Mouse (Mus musculus): Measurements from ENCODE around the gene Tm9sf2. TPM values are rescaled to one million over a fixed set of nuclear protein-coding genes. Genes with fewer than 3 reads are reported as not detected.

Tm9sf2 gene
- polyA plus RNA-seq, 1 experiment = 64.1 TPM

- Histone ChIP-seq H3K27me3 (ENCODE audit: control insufficient read depth, insufficient read depth, insufficient read length) (peaks cover 7% of the 10 kb centered on the region), H3K36me3 (ENCODE audit: control insufficient read depth, insufficient read depth) (no peaks in the 10 kb centered on the region), H3K4me2 (ENCODE audit: low read depth) (no peak overlapping the region), H3K79me2 (ENCODE audit: control insufficient read depth, insufficient read depth) (no peaks in the 10 kb centered on the region), H3K4me3 (no peak overlapping the region), H3ac (ENCODE audit: control insufficient read depth, insufficient read length) (no peak overlapping the region)
- no peak for TF ChIP-seq CEBPB (IDR thresholded peaks at IDR 0.05; ENCODE audit: insufficient read depth, poor library complexity, severe bottlenecking)
- TF ChIP-seq POLR2A (IDR thresholded peaks at IDR 0.05; ENCODE audit: insufficient read length, low read depth) = no peak
- TF ChIP-seq SRF (IDR thresholded peaks at IDR 0.05; ENCODE audit: control insufficient read depth, insufficient read length, low read depth) = no peak
- TF ChIP-seq TCF12 (IDR thresholded peaks at IDR 0.05; ENCODE audit: insufficient read depth, poor library complexity, severe bottlenecking) = no peak
- no peak for TF ChIP-seq MYOD1 (IDR thresholded peaks at IDR 0.05; ENCODE audit: control insufficient read depth in 1 of 3, insufficient read length in 2 of 3, low read depth in 2 of 3)
- TF ChIP-seq E2F4 (IDR thresholded peaks at IDR 0.05; ENCODE audit: insufficient read depth) = no peak
- TF ChIP-seq MYOG (IDR thresholded peaks at IDR 0.05; ENCODE audit: control insufficient read depth in 1 of 3, insufficient read depth in 1 of 3, insufficient read length in 2 of 3, low read depth in 2 of 3) = no peak
Measured at GRCm38 (mm10) chr14:122083499-122083898, 23.3 kb upstream of the Tm9sf2 start.

- Histone ChIP-seq H3ac (ENCODE audit: control insufficient read depth, insufficient read length) (no peak overlapping the region), H3K4me2 (ENCODE audit: low read depth) (no peak overlapping the region), H3K79me2 (ENCODE audit: control insufficient read depth, insufficient read depth) (no peaks in the 10 kb centered on the region), H3K4me3 (no peak overlapping the region), H3K27me3 (ENCODE audit: control insufficient read depth, insufficient read depth, insufficient read length) (peaks cover 28% of the 10 kb centered on the region), H3K36me3 (ENCODE audit: control insufficient read depth, insufficient read depth) (no peaks in the 10 kb centered on the region)
- TF ChIP-seq MYOD1 (IDR thresholded peaks at IDR 0.05; ENCODE audit: control insufficient read depth in 1 of 3, insufficient read length in 2 of 3, low read depth in 2 of 3) = no peak
- TF ChIP-seq CEBPB (IDR thresholded peaks at IDR 0.05; ENCODE audit: insufficient read depth, poor library complexity, severe bottlenecking) = no peak
- TF ChIP-seq REST (IDR thresholded peaks at IDR 0.05; ENCODE audit: insufficient read depth, insufficient read length) = no peak
- no peak for TF ChIP-seq POLR2A (IDR thresholded peaks at IDR 0.05; ENCODE audit: insufficient read length, low read depth)
- TF ChIP-seq MAX (IDR thresholded peaks at IDR 0.05; ENCODE audit: low read depth) = no peak
- no peak for TF ChIP-seq E2F4 (IDR thresholded peaks at IDR 0.05; ENCODE audit: insufficient read depth)
- no peak for TF ChIP-seq TCF3 (IDR thresholded peaks at IDR 0.05; ENCODE audit: insufficient read length, low read depth)
- no peak for TF ChIP-seq MYOG (IDR thresholded peaks at IDR 0.05; ENCODE audit: control insufficient read depth in 1 of 3, insufficient read depth in 1 of 3, insufficient read length in 2 of 3, low read depth in 2 of 3)
- TF ChIP-seq TCF12 (IDR thresholded peaks at IDR 0.05; ENCODE audit: insufficient read depth, poor library complexity, severe bottlenecking) = no peak
- no peak for TF ChIP-seq POLR2AphosphoS2 (IDR thresholded peaks at IDR 0.05; ENCODE audit: insufficient read length, low read depth)
- TF ChIP-seq USF1 (IDR thresholded peaks at IDR 0.05; ENCODE audit: low read depth) = no peak
- TF ChIP-seq SRF (IDR thresholded peaks at IDR 0.05; ENCODE audit: control insufficient read depth, insufficient read length, low read depth) = no peak
Measured at GRCm38 (mm10) chr14:122087956-122088355, 18.9 kb upstream of the Tm9sf2 start.

GRCm38 (mm10) chr14:122092363-122092762, 14.5 kb upstream of the Tm9sf2 start:
- Histone ChIP-seq H3K79me2 (ENCODE audit: control insufficient read depth, insufficient read depth) (no peaks in the 10 kb centered on the region), H3K27me3 (ENCODE audit: control insufficient read depth, insufficient read depth, insufficient read length) (peaks cover 32% of the 10 kb centered on the region), H3K4me3 (no peak overlapping the region), H3K36me3 (ENCODE audit: control insufficient read depth, insufficient read depth) (no peaks in the 10 kb centered on the region), H3K4me2 (ENCODE audit: low read depth) (no peak overlapping the region), H3ac (ENCODE audit: control insufficient read depth, insufficient read length) (no peak overlapping the region)
- TF ChIP-seq POLR2A (IDR thresholded peaks at IDR 0.05; ENCODE audit: insufficient read length, low read depth) = no peak
- TF ChIP-seq TCF12 (IDR thresholded peaks at IDR 0.05; ENCODE audit: insufficient read depth, poor library complexity, severe bottlenecking) = no peak
- no peak for TF ChIP-seq MAX (IDR thresholded peaks at IDR 0.05; ENCODE audit: low read depth)
- no peak for TF ChIP-seq CEBPB (IDR thresholded peaks at IDR 0.05; ENCODE audit: insufficient read depth, poor library complexity, severe bottlenecking)
- no peak for TF ChIP-seq REST (IDR thresholded peaks at IDR 0.05; ENCODE audit: insufficient read depth, insufficient read length)
- TF ChIP-seq MYOG (IDR thresholded peaks at IDR 0.05; ENCODE audit: control insufficient read depth in 1 of 3, insufficient read depth in 1 of 3, insufficient read length in 2 of 3, low read depth in 2 of 3) = no peak
- TF ChIP-seq USF1 (IDR thresholded peaks at IDR 0.05; ENCODE audit: low read depth) = no peak
- TF ChIP-seq TCF3 (IDR thresholded peaks at IDR 0.05; ENCODE audit: insufficient read length, low read depth) = no peak
- TF ChIP-seq SRF (IDR thresholded peaks at IDR 0.05; ENCODE audit: control insufficient read depth, insufficient read length, low read depth) = no peak
- no peak for TF ChIP-seq MYOD1 (IDR thresholded peaks at IDR 0.05; ENCODE audit: control insufficient read depth in 1 of 3, insufficient read length in 2 of 3, low read depth in 2 of 3)
- TF ChIP-seq POLR2AphosphoS2 (IDR thresholded peaks at IDR 0.05; ENCODE audit: insufficient read length, low read depth) = no peak
- no peak for TF ChIP-seq E2F4 (IDR thresholded peaks at IDR 0.05; ENCODE audit: insufficient read depth)

GRCm38 (mm10) chr14:122096331-122096730, 10.5 kb upstream of the Tm9sf2 start:
- Histone ChIP-seq H3K4me3 (no peak overlapping the region), H3K79me2 (ENCODE audit: control insufficient read depth, insufficient read depth) (no peaks in the 10 kb centered on the region), H3K36me3 (ENCODE audit: control insufficient read depth, insufficient read depth) (no peaks in the 10 kb centered on the region), H3K27me3 (ENCODE audit: control insufficient read depth, insufficient read depth, insufficient read length) (peaks cover 14% of the 10 kb centered on the region), H3ac (ENCODE audit: control insufficient read depth, insufficient read length) (no peak overlapping the region), H3K4me2 (ENCODE audit: low read depth) (no peak overlapping the region)
- TF ChIP-seq REST (IDR thresholded peaks at IDR 0.05; ENCODE audit: insufficient read depth, insufficient read length) = no peak
- no peak for TF ChIP-seq MAX (IDR thresholded peaks at IDR 0.05; ENCODE audit: low read depth)
- no peak for TF ChIP-seq TCF3 (IDR thresholded peaks at IDR 0.05; ENCODE audit: insufficient read length, low read depth)
- TF ChIP-seq USF1 (IDR thresholded peaks at IDR 0.05; ENCODE audit: low read depth) = no peak
- TF ChIP-seq TCF12 (IDR thresholded peaks at IDR 0.05; ENCODE audit: insufficient read depth, poor library complexity, severe bottlenecking) = no peak
- no peak for TF ChIP-seq SRF (IDR thresholded peaks at IDR 0.05; ENCODE audit: control insufficient read depth, insufficient read length, low read depth)
- TF ChIP-seq E2F4 (IDR thresholded peaks at IDR 0.05; ENCODE audit: insufficient read depth) = no peak
- TF ChIP-seq POLR2AphosphoS2 (IDR thresholded peaks at IDR 0.05; ENCODE audit: insufficient read length, low read depth) = no peak
- no peak for TF ChIP-seq CEBPB (IDR thresholded peaks at IDR 0.05; ENCODE audit: insufficient read depth, poor library complexity, severe bottlenecking)
- no peak for TF ChIP-seq MYOD1 (IDR thresholded peaks at IDR 0.05; ENCODE audit: control insufficient read depth in 1 of 3, insufficient read length in 2 of 3, low read depth in 2 of 3)
- no peak for TF ChIP-seq POLR2A (IDR thresholded peaks at IDR 0.05; ENCODE audit: insufficient read length, low read depth)
- no peak for TF ChIP-seq MYOG (IDR thresholded peaks at IDR 0.05; ENCODE audit: control insufficient read depth in 1 of 3, insufficient read depth in 1 of 3, insufficient read length in 2 of 3, low read depth in 2 of 3)

Data from myocyte (in vitro differentiated cells).